Mouse (Mus musculus) cortical plate, adult 2 months (tissue): Measurements from ENCODE around the gene 1110059E24Rik. TPM values are rescaled to one million over a fixed set of nuclear protein-coding genes. Genes with fewer than 3 reads are reported as not detected.
"Not testable (repeated sequence)": the region's sequence is repeated elsewhere in the genome, so short reads cannot be mapped to it uniquely, and the experiment has no call there.

ENCODE experiments used
- H3K27ac ChIP-seq: fragments of 200-500 bp; 2 replicates; pipeline ENCODE4 v1.5.1; 2012; ENCODE audit warnings: low read length, control low read depth, inconsistent platforms; ENCODE audit not compliant: insufficient read depth
- H3K4me1 ChIP-seq: fragments of 200-500 bp; 2 replicates; pipeline ENCODE4 v1.6.1; 2011; ENCODE audit warnings: low read length; ENCODE audit not compliant: control insufficient read depth, insufficient read depth
- H3K4me3 ChIP-seq: fragments of 200-500 bp; 2 replicates; pipeline ENCODE4 v1.5.1; 2011; ENCODE audit warnings: mild to moderate bottlenecking, low read length, control low read depth; ENCODE audit not compliant: insufficient read depth
- CTCF ChIP-seq: fragments of 200-500 bp; IDR thresholded peaks from 2 replicates; pipeline ENCODE4 v1.5.1; 2011; ENCODE audit warnings: mild to moderate bottlenecking, control low read depth, low read length; ENCODE audit not compliant: insufficient read depth; ENCODE audit errors: extremely low read depth
- POLR2A ChIP-seq: fragments of 200-500 bp; IDR thresholded peaks from 2 replicates; pipeline ENCODE4 v1.6.1; 2011; ENCODE audit warnings: mild to moderate bottlenecking, low read length, control low read depth; ENCODE audit not compliant: insufficient read depth; ENCODE audit errors: extremely low read depth
- polyA plus RNA-seq: library from polyadenylated mRNA; depleted of rRNA; stranded (reverse); fragments of >200 nt; gene quantifications from 2 replicates; pipeline ENCODE4 v1.2.3, GENCODE M21; 2012

Gene 1110059E24Rik
- polyA plus RNA-seq, 1 experiment: 22.9 TPM

DNA sequence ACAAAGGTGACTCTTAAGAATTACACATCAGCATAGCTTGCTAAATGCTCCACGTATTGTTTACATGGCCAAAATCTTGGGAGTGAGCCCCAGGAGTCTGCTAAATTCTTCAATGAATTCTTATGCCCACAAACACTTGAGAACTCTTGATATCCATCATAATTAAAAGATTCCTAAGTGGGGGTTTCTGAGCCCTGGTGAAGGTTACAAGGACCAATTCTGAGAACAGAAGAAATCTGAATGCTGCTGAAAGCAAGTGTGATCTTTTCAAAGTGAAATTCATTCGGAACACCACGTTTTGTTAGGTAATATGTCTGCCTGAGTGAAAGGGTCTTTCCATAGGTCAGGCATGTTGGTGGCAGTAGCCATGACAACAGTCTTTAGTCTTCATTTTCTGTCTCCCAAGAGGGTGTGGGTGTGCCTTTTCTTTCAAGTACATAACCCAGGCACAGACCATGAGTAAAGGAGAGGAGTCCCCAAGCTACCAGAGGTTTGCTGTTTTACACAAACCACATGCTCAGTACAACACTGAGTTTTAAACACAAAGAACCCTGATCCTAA is 51.2 kb downstream of the 1110059E24Rik start:
- TF ChIP-seq CTCF (no peak), POLR2A (no peak)
- H3K4me3 ChIP-seq: no peak overlapping the region

GRCm38 (mm10) chr19:21598659-21599352 is 54.0 kb downstream of the 1110059E24Rik start:
- Histone ChIP-seq H3K27ac (no peak overlapping the region), H3K4me1 (peaks cover 2% of the 10 kb centered on the region; the same call in 1 of the 2 replicates), H3K4me3 (no peak overlapping the region)
- TF ChIP-seq CTCF (no peak), POLR2A (no peak)

More for the DNA sequence above, 51.2 kb downstream of the 1110059E24Rik start:
- H3K27ac ChIP-seq: no peak overlapping the region
- H3K4me1 ChIP-seq: peaks cover 2% of the 10 kb centered on the region; the same call in 1 of the 2 replicates

GRCm38 (mm10) chr19:21594676-21595075 is 58.1 kb downstream of the 1110059E24Rik start:
- no peak for TF ChIP-seq CTCF
- no peak for TF ChIP-seq POLR2A
- H3K27ac ChIP-seq: no peak overlapping the region
- peaks cover 2% of the 10 kb centered on the region; the same call in 1 of the 2 replicates for H3K4me1 ChIP-seq
- H3K4me3 ChIP-seq: no peak overlapping the region

DNA sequence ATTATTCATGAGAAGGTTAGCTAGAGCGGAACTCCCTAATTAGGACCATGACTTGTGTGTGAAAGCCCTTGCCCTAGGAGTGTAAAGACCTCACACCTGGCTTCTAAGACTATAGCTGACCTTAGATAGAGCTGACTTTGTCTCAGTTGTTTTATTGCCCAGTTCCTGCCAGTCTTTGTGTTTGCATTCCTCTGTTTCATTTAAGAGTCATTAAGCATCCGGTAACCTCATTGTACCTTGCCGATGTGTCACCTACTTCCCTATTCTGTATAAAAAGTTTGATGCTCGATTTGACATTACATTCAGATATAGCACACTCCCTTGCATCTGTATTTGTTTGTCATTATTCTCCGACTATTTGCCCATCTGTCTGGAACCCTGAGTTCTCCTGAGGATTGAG is 60.6 kb downstream of the 1110059E24Rik start:
- H3K4me1 ChIP-seq, H3K4me3 ChIP-seq, H3K27ac ChIP-seq: not testable (repeated sequence)

DNA sequence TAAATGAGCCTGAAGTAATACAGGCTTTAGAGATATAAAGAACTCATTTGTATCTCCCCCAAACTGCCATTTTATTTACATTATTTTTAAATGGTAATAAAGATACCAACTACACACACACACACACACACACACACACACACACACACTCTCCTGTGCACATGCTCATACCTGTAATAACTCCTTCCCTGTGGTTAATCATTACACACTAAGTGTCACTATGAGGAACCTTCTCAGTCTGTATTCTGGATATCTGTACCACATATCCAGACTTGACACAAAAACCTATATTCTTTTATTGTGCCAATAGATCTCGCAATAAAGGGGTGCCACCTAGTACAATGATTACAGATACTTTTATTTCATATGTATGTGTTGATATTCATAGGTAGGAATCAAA is 62.9 kb downstream of the 1110059E24Rik start:
- H3K27ac ChIP-seq: no peak overlapping the region
- H3K4me3 ChIP-seq: no peak overlapping the region
- TF ChIP-seq CTCF: no peak
- TF ChIP-seq POLR2A: no peak
- no peaks in the 10 kb centered on the region for H3K4me1 ChIP-seq

GRCm38 (mm10) chr19:21587593-21587992 is 65.2 kb downstream of the 1110059E24Rik start:
- H3K4me3 ChIP-seq: no peak overlapping the region
- no peak overlapping the region for H3K27ac ChIP-seq
- no peaks in the 10 kb centered on the region for H3K4me1 ChIP-seq
- TF ChIP-seq CTCF (no peak), POLR2A (no peak)

DNA sequence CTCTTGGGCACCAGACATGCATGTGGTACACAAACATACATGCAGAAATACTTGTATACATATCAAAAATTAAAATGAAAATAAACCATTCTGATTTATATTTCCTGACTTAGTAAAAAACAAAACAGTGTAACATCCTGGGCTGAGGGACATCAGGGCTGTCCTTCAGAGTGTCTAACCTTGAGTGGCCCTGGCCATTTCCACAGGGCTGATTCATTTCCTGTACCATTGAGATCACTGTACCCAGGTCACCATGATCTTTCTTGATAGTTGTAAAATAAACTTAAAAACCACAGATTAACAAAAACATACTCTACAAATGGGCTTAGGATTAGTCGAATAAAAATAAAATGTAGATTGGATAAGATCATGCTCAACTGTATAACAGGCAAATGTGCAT is 66.2 kb downstream of the 1110059E24Rik start:
- no peak for TF ChIP-seq POLR2A
- Histone ChIP-seq H3K4me3 (no peak overlapping the region), H3K27ac (no peak overlapping the region), H3K4me1 (no peaks in the 10 kb centered on the region)

- Histone ChIP-seq H3K4me3 (no peak overlapping the region), H3K4me1 (no peaks in the 10 kb centered on the region), H3K27ac (no peak overlapping the region)
- TF ChIP-seq CTCF (no peak), POLR2A (no peak)
Measured at GRCm38 (mm10) chr19:21585868-21586267, 66.9 kb downstream of the 1110059E24Rik start.

- Histone ChIP-seq H3K4me1 (no peaks in the 10 kb centered on the region), H3K4me3 (no peak overlapping the region), H3K27ac (no peak overlapping the region)
- no peak for TF ChIP-seq POLR2A
- TF ChIP-seq CTCF: no peak
Measured at GRCm38 (mm10) chr19:21583986-21584385, 68.8 kb downstream of the 1110059E24Rik start.

GRCm38 (mm10) chr19:21583523-21583984 is 69.2 kb downstream of the 1110059E24Rik start:
- Histone ChIP-seq H3K4me3 (no peak overlapping the region), H3K27ac (no peak overlapping the region), H3K4me1 (no peaks in the 10 kb centered on the region)
- TF ChIP-seq POLR2A: no peak
- TF ChIP-seq CTCF: no peak

DNA sequence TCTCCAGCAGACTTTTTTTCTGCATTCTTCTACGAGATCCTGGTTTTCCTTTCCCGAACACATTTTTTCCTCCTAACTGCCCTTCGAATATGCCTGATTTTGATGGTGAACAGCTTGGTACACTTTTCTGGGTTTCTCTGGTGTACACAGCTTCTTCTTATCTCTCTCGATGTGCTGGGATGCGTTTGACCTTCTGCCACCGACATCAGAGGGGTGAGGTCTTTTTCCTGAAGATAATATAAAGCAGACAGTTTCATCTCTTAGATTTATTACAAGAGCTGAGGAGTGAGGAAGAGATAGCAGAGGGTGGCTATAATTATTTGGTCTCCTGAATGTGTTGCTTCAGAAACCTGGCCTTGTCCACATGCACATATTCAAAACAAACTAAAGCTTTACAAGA is 71.4 kb downstream of the 1110059E24Rik start:
- Histone ChIP-seq H3K4me1 (no peaks in the 10 kb centered on the region), H3K4me3 (no peak overlapping the region), H3K27ac (no peak overlapping the region)
- TF ChIP-seq POLR2A (no peak), CTCF (no peak)
